In genomic region chr8:88659873-88660272, GRCm38 (mm10) we compare ENCODE assay signal across 27 mouse cellular contexts. TPM values are rescaled to one million over a fixed set of nuclear protein-coding genes. Genes with fewer than 3 reads are reported as not detected.
"Had no signal": no experiment of that assay in that cellular context is flagged by ENCODE, and none has a peak within 500 bp of the region (broad histone marks: within the 10 kb centered on the region; RNA-seq: fewer than 3 reads in every experiment).

No protein-coding gene starts in this region.

- H3K9ac ChIP-seq: heart, embryonic 12.5 days; hindbrain, embryonic 12.5 days; hindbrain, embryonic 14.5 days; kidney, embryonic 15.5 days; limb, embryonic 13.5 days; limb, embryonic 15.5 days; liver, embryonic 12.5 days; liver, embryonic 14.5 days had no signal

- ATAC-seq: hindbrain, embryonic 16.5 days; intestine, embryonic 16.5 days; liver, embryonic 12.5 days had no signal

- H3K4me1 ChIP-seq: heart, embryonic 12.5 days; hindbrain, embryonic 12.5 days; limb, embryonic 15.5 days; liver, embryonic 12.5 days had no signal

- H3K27me3 ChIP-seq: hindbrain, embryonic 12.5 days; kidney, embryonic 15.5 days; limb, embryonic 13.5 days; limb, embryonic 15.5 days; liver, embryonic 12.5 days had no signal

- H3K4me2 ChIP-seq: heart, embryonic 12.5 days; hindbrain, embryonic 12.5 days; hindbrain, embryonic 14.5 days; kidney, embryonic 15.5 days; limb, embryonic 13.5 days; limb, embryonic 15.5 days; liver, embryonic 12.5 days had no signal

- H3K9me3 ChIP-seq: heart, embryonic 10.5 days; heart, embryonic 12.5 days; hindbrain, embryonic 10.5 days; hindbrain, embryonic 12.5 days; kidney, embryonic 15.5 days; limb, embryonic 13.5 days; limb, embryonic 15.5 days; liver, embryonic 12.5 days had no signal

- H3K36me3 ChIP-seq: heart, embryonic 10.5 days; heart, embryonic 12.5 days; hindbrain, embryonic 10.5 days; hindbrain, embryonic 12.5 days; kidney, embryonic 15.5 days; limb, embryonic 13.5 days; limb, embryonic 15.5 days; liver, embryonic 12.5 days had no signal

- DNase-seq: gastrocnemius, postnatal 14 days; gastrocnemius, postnatal 36 days; heart, adult 18-20 months; heart, postnatal 10 days; heart, postnatal 4 days; kidney, adult 11 months; kidney, adult 2 months; kidney, adult 9 months; kidney, postnatal 14 days; kidney, postnatal 36 days; layer of hippocampus, adult 9-11 months; layer of hippocampus, postnatal 36 days; left cerebral cortex, postnatal 4 days had no signal

- H3K27ac ChIP-seq: heart, embryonic 10.5 days; hindbrain, embryonic 10.5 days; hindbrain, embryonic 12.5 days; hindbrain, embryonic 14.5 days; kidney, embryonic 15.5 days; kidney, postnatal 0 days; limb, embryonic 13.5 days; limb, embryonic 15.5 days; liver, embryonic 12.5 days; liver, embryonic 14.5 days had no signal

- H3K4me3 ChIP-seq: heart, embryonic 10.5 days; heart, embryonic 12.5 days; hindbrain, embryonic 10.5 days; hindbrain, embryonic 12.5 days; kidney, embryonic 15.5 days; limb, embryonic 13.5 days; limb, embryonic 15.5 days; liver, embryonic 12.5 days had no signal

RNA-seq across cellular contexts. Expression of gene Nod2, which starts 12.8 kb away (rescaled TPM):
- polyA plus RNA-seq: heart, embryonic 14.5 days had no signal
